14 mouse cellular contexts compared by ENCODE assay signal in the genomic region with DNA sequence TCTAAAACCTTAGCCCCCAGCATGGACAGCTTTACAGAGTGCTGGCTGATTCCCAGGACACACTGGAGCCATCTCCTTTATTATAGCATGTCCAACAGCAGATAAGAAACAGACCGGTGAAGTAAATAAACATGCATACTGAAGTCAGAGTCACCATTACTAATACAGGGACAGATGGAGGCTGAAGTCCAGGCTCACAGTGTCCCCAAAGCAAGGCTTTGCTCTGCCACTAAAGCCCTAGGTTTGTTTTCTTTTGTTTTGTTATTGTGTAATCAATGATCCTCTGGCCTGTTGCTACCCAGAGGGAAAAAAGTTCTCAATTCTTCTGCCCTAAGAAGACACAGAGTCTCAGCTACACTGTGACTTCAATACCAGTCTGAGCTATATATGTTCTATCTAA.
"Had no signal": no experiment of that assay in that cellular context is flagged by ENCODE, and none has a peak within 500 bp of the region (broad histone marks: within the 10 kb centered on the region; RNA-seq: fewer than 3 reads in every experiment).

No protein-coding gene starts in this region.

- H3K4me2 ChIP-seq: intestine, embryonic 15.5 days; kidney, embryonic 15.5 days; midbrain, embryonic 11.5 days had no signal

- H3K4me3 ChIP-seq: intestine, embryonic 15.5 days; kidney, embryonic 15.5 days; left cerebral cortex, adult 2 months had no signal

- ATAC-seq: intestine, embryonic 15.5 days had no signal

- H3K4me1 ChIP-seq: kidney, embryonic 15.5 days had no signal

- H3K9me3 ChIP-seq: intestine, embryonic 15.5 days; kidney, embryonic 15.5 days had no signal

- DNase-seq: kidney, adult 18-20 months; kidney, postnatal 25 days; layer of hippocampus, postnatal 36 days; lung, adult 2 months; lung, postnatal 14 days; lung, postnatal 4 days; midbrain, embryonic 14.5 days; thymus, adult 18-20 months; thymus, postnatal 36 days had no signal

- H3K27ac ChIP-seq: intestine, embryonic 15.5 days; kidney, embryonic 15.5 days; left cerebral cortex, adult 2 months; liver, embryonic 14.5 days had no signal

- H3K27me3 ChIP-seq: intestine, embryonic 15.5 days; kidney, embryonic 15.5 days had no signal

- H3K9ac ChIP-seq: intestine, embryonic 15.5 days; kidney, embryonic 15.5 days; liver, embryonic 14.5 days had no signal

- H3K36me3 ChIP-seq: intestine, embryonic 15.5 days; kidney, embryonic 15.5 days had no signal
